Mouse (Mus musculus): ENCODE measurements around the gene Col6a3. TPM values are rescaled to one million over a fixed set of nuclear protein-coding genes. Genes with fewer than 3 reads are reported as not detected.
A peak's percentile ranks its signal among the peaks of the same experiment; 100 is the strongest.

Col6a3 gene
- polyA plus RNA-seq, 1 experiment = 186 TPM

- no peak overlapping the region for H3K4me2 ChIP-seq (ENCODE audit: low read depth)
- H3K27me3 ChIP-seq (ENCODE audit: control insufficient read depth, insufficient read depth, insufficient read length) = no peaks in the 10 kb centered on the region
- no peak overlapping the region for H3K4me3 ChIP-seq
- H3ac ChIP-seq (ENCODE audit: control insufficient read depth, insufficient read length) = no peak overlapping the region
- TF ChIP-seq MYOD1 (IDR thresholded peaks at IDR 0.05; ENCODE audit: control insufficient read depth in 1 of 3, insufficient read length in 2 of 3, low read depth in 2 of 3) (peak in 1 of 3 experiments; percentile 42), MAX (IDR thresholded peaks at IDR 0.05; ENCODE audit: low read depth) (no peak), POLR2A (IDR thresholded peaks at IDR 0.05; ENCODE audit: insufficient read length, low read depth) (no peak), USF1 (IDR thresholded peaks at IDR 0.05; ENCODE audit: low read depth) (no peak), CEBPB (IDR thresholded peaks at IDR 0.05; ENCODE audit: insufficient read depth, poor library complexity, severe bottlenecking) (no peak), TCF3 (IDR thresholded peaks at IDR 0.05; ENCODE audit: insufficient read length, low read depth) (no peak), POLR2AphosphoS2 (IDR thresholded peaks at IDR 0.05; ENCODE audit: insufficient read length, low read depth) (no peak)
- no peaks in the 10 kb centered on the region for H3K79me2 ChIP-seq (ENCODE audit: control insufficient read depth, insufficient read depth)
- H3K36me3 ChIP-seq (ENCODE audit: control insufficient read depth, insufficient read depth) = no peaks in the 10 kb centered on the region
These were observed 85.6 kb downstream of the Col6a3 start for GRCm38 (mm10) chr1:90758091-90758673.

- Histone ChIP-seq H3K4me2 (ENCODE audit: low read depth) (no peak overlapping the region), H3K4me3 (no peak overlapping the region), H3K27me3 (ENCODE audit: control insufficient read depth, insufficient read depth, insufficient read length) (no peaks in the 10 kb centered on the region), H3K36me3 (ENCODE audit: control insufficient read depth, insufficient read depth) (no peaks in the 10 kb centered on the region), H3K79me2 (ENCODE audit: control insufficient read depth, insufficient read depth) (no peaks in the 10 kb centered on the region), H3ac (ENCODE audit: control insufficient read depth, insufficient read length) (no peak overlapping the region)
- TF ChIP-seq MYOG (IDR thresholded peaks at IDR 0.05; ENCODE audit: control insufficient read depth in 1 of 3, insufficient read depth in 1 of 3, insufficient read length in 2 of 3, low read depth in 2 of 3) (no peak), USF1 (IDR thresholded peaks at IDR 0.05; ENCODE audit: low read depth) (no peak), TCF12 (IDR thresholded peaks at IDR 0.05; ENCODE audit: insufficient read depth, poor library complexity, severe bottlenecking) (no peak), CEBPB (IDR thresholded peaks at IDR 0.05; ENCODE audit: insufficient read depth, poor library complexity, severe bottlenecking) (no peak), MYOD1 (IDR thresholded peaks at IDR 0.05; ENCODE audit: control insufficient read depth in 1 of 3, insufficient read length in 2 of 3, low read depth in 2 of 3) (no peak), SRF (IDR thresholded peaks at IDR 0.05; ENCODE audit: control insufficient read depth, insufficient read length, low read depth) (no peak), REST (IDR thresholded peaks at IDR 0.05; ENCODE audit: insufficient read depth, insufficient read length) (no peak), TCF3 (IDR thresholded peaks at IDR 0.05; ENCODE audit: insufficient read length, low read depth) (no peak), POLR2A (IDR thresholded peaks at IDR 0.05; ENCODE audit: insufficient read length, low read depth) (no peak), E2F4 (IDR thresholded peaks at IDR 0.05; ENCODE audit: insufficient read depth) (no peak), MAX (IDR thresholded peaks at IDR 0.05; ENCODE audit: low read depth) (no peak), POLR2AphosphoS2 (IDR thresholded peaks at IDR 0.05; ENCODE audit: insufficient read length, low read depth) (no peak)
These were observed 89.8 kb downstream of the Col6a3 start for GRCm38 (mm10) chr1:90753869-90754563.

- no peaks in the 10 kb centered on the region for H3K79me2 ChIP-seq (ENCODE audit: control insufficient read depth, insufficient read depth)
- H3K36me3 ChIP-seq (ENCODE audit: control insufficient read depth, insufficient read depth) = no peaks in the 10 kb centered on the region
- H3ac ChIP-seq (ENCODE audit: control insufficient read depth, insufficient read length) = no peak overlapping the region
- no peak for TF ChIP-seq CEBPB (IDR thresholded peaks at IDR 0.05; ENCODE audit: insufficient read depth, poor library complexity, severe bottlenecking)
- no peak for TF ChIP-seq TCF12 (IDR thresholded peaks at IDR 0.05; ENCODE audit: insufficient read depth, poor library complexity, severe bottlenecking)
- no peak for TF ChIP-seq POLR2AphosphoS2 (IDR thresholded peaks at IDR 0.05; ENCODE audit: insufficient read length, low read depth)
- peak in 1 of 3 experiments; percentile 22 for TF ChIP-seq MYOD1 (IDR thresholded peaks at IDR 0.05; ENCODE audit: control insufficient read depth in 1 of 3, insufficient read length in 2 of 3, low read depth in 2 of 3)
- TF ChIP-seq MAX (IDR thresholded peaks at IDR 0.05; ENCODE audit: low read depth) = no peak
- H3K4me2 ChIP-seq (ENCODE audit: low read depth) = no peak overlapping the region
- no peak overlapping the region for H3K4me3 ChIP-seq
- no peaks in the 10 kb centered on the region for H3K27me3 ChIP-seq (ENCODE audit: control insufficient read depth, insufficient read depth, insufficient read length)
These were observed 92.5 kb downstream of the Col6a3 start for GRCm38 (mm10) chr1:90751221-90751620.

GRCm38 (mm10) chr1:90750169-90750568 lies 93.6 kb downstream of the Col6a3 start:
- no peaks in the 10 kb centered on the region for H3K27me3 ChIP-seq (ENCODE audit: control insufficient read depth, insufficient read depth, insufficient read length)
- no peak overlapping the region for H3K4me3 ChIP-seq
- no peak overlapping the region for H3ac ChIP-seq (ENCODE audit: control insufficient read depth, insufficient read length)
- no peak overlapping the region for H3K4me2 ChIP-seq (ENCODE audit: low read depth)
- no peaks in the 10 kb centered on the region for H3K36me3 ChIP-seq (ENCODE audit: control insufficient read depth, insufficient read depth)
- no peaks in the 10 kb centered on the region for H3K79me2 ChIP-seq (ENCODE audit: control insufficient read depth, insufficient read depth)
- TF ChIP-seq E2F4 (IDR thresholded peaks at IDR 0.05; ENCODE audit: insufficient read depth) (no peak), MYOD1 (IDR thresholded peaks at IDR 0.05; ENCODE audit: control insufficient read depth in 1 of 3, insufficient read length in 2 of 3, low read depth in 2 of 3) (no peak), POLR2A (IDR thresholded peaks at IDR 0.05; ENCODE audit: insufficient read length, low read depth) (no peak), MYOG (IDR thresholded peaks at IDR 0.05; ENCODE audit: control insufficient read depth in 1 of 3, insufficient read depth in 1 of 3, insufficient read length in 2 of 3, low read depth in 2 of 3) (no peak), MAX (IDR thresholded peaks at IDR 0.05; ENCODE audit: low read depth) (no peak), USF1 (IDR thresholded peaks at IDR 0.05; ENCODE audit: low read depth) (no peak), REST (IDR thresholded peaks at IDR 0.05; ENCODE audit: insufficient read depth, insufficient read length) (no peak), TCF3 (IDR thresholded peaks at IDR 0.05; ENCODE audit: insufficient read length, low read depth) (no peak), TCF12 (IDR thresholded peaks at IDR 0.05; ENCODE audit: insufficient read depth, poor library complexity, severe bottlenecking) (no peak), SRF (IDR thresholded peaks at IDR 0.05; ENCODE audit: control insufficient read depth, insufficient read length, low read depth) (no peak), CEBPB (IDR thresholded peaks at IDR 0.05; ENCODE audit: insufficient read depth, poor library complexity, severe bottlenecking) (no peak), POLR2AphosphoS2 (IDR thresholded peaks at IDR 0.05; ENCODE audit: insufficient read length, low read depth) (no peak)

Measured in myocyte (in vitro differentiated cells).